Mouse (Mus musculus): ENCODE results near the gene Scn9a. TPM values are rescaled to one million over a fixed set of nuclear protein-coding genes. Genes with fewer than 3 reads are reported as not detected.

The Scn9a gene
- total RNA-seq (2023), result not detected

GRCm38 (mm10) chr2:66634580-66635359, at the start of gene Scn9a:
Scn9a (minus strand) TSS chr2:66634962.

GRCm38 (mm10) chr2:66440711-66441110, 194.1 kb downstream of the Scn9a start, which contains the start of gene Scn1a:
Scn1a (minus strand) TSS chr2:66440840.

Other genes with a start within 250 kb of the Scn9a start
- gene Scn1a, start 194.1 kb downstream of the Scn9a start, total RNA-seq (2023), result not detected
- gene Scn7a, start 150.0 kb upstream of the Scn9a start, total RNA-seq (2023), result not detected

Measured in CD4-positive naive resting alpha-beta T cell, adult 76 days (primary cell).